Mouse (Mus musculus): ENCODE measurements around the gene Prkcd. TPM values are rescaled to one million over a fixed set of nuclear protein-coding genes. Genes with fewer than 3 reads are reported as not detected.
"Not testable (repeated sequence)": the region's sequence is repeated elsewhere in the genome, so short reads cannot be mapped to it uniquely, and the experiment has no call there.

The Prkcd gene
- total and polyA plus RNA-seq, 2 experiments from 2014 or later, result 14.9 to 19.3 TPM

- WGBS, result 27% methylated on average over 19 of the region's 19 CpGs
- ATAC-seq (ENCODE audit: insufficient read depth, low read depth), result peak; percentile 44; the same call in 1 of the 2 replicates
- H3K4me1 ChIP-seq (ENCODE audit: control insufficient read depth, insufficient read depth), result peaks cover 12% of the 10 kb centered on the region; the same call in 1 of the 2 replicates
- H3K27ac ChIP-seq (ENCODE audit: low read depth), result no peak overlapping the region
- peak overlapping the region; percentile 15 for H3K4me2 ChIP-seq (ENCODE audit: low read depth, low read length)
- no peaks in the 10 kb centered on the region for H3K27me3 ChIP-seq (ENCODE audit: control insufficient read depth, insufficient read depth, low read length)
- H3K9ac ChIP-seq (replicated peaks; ENCODE audit: low read depth, low read length), result peak overlapping the region; percentile 33; the same call in 1 of the 2 replicates
- no peak overlapping the region for H3K4me3 ChIP-seq (ENCODE audit: low read depth, low read length)
- no peaks in the 10 kb centered on the region for H3K9me3 ChIP-seq (replicated peaks; ENCODE audit: control insufficient read depth, low read length)
- TF ChIP-seq CTCF (IDR thresholded peaks at IDR 0.05; ENCODE audit: low read depth) (no peak), EP300 (IDR thresholded peaks at IDR 0.05; ENCODE audit: low read depth) (no peak)
- H3K36me3 ChIP-seq (replicated peaks; ENCODE audit: control insufficient read depth, insufficient read depth, low read length), result no peaks in the 10 kb centered on the region
- no peak for DNase-seq (ENCODE audit: low spot score)
Measured at GRCm38 (mm10) chr14:30584497-30585251, 41.3 kb downstream of the Prkcd start.

GRCm38 (mm10) chr14:30584077-30584476, 41.9 kb downstream of the Prkcd start:
- no peaks in the 10 kb centered on the region for H3K27me3 ChIP-seq (ENCODE audit: control insufficient read depth, insufficient read depth, low read length)
- no peak overlapping the region for H3K4me3 ChIP-seq (ENCODE audit: low read depth, low read length)
- H3K9ac ChIP-seq (replicated peaks; ENCODE audit: low read depth, low read length), result no peak overlapping the region
- DNase-seq (ENCODE audit: low spot score), result no peak
- H3K36me3 ChIP-seq (replicated peaks; ENCODE audit: control insufficient read depth, insufficient read depth, low read length), result no peaks in the 10 kb centered on the region
- no peak for ATAC-seq (ENCODE audit: insufficient read depth, low read depth)
- WGBS, result 68% methylated on average over 2 of the region's 2 CpGs
- H3K4me2 ChIP-seq (ENCODE audit: low read depth, low read length), result no peak overlapping the region
- TF ChIP-seq EP300 (IDR thresholded peaks at IDR 0.05; ENCODE audit: low read depth) (no peak), CTCF (IDR thresholded peaks at IDR 0.05; ENCODE audit: low read depth) (no peak)
- no peaks in the 10 kb centered on the region for H3K9me3 ChIP-seq (replicated peaks; ENCODE audit: control insufficient read depth, low read length)
- H3K4me1 ChIP-seq (ENCODE audit: control insufficient read depth, insufficient read depth), result peaks cover 12% of the 10 kb centered on the region; the same call in 1 of the 2 replicates
- no peak overlapping the region for H3K27ac ChIP-seq (ENCODE audit: low read depth)

GRCm38 (mm10) chr14:30581238-30581637, 44.8 kb downstream of the Prkcd start:
- Histone ChIP-seq H3K27ac (ENCODE audit: low read depth) (no peak overlapping the region), H3K4me1 (ENCODE audit: control insufficient read depth, insufficient read depth) (peaks cover 12% of the 10 kb centered on the region; the same call in 1 of the 2 replicates), H3K4me3 (ENCODE audit: low read depth, low read length) (no peak overlapping the region), H3K4me2 (ENCODE audit: low read depth, low read length) (no peak overlapping the region), H3K27me3 (ENCODE audit: control insufficient read depth, insufficient read depth, low read length) (no peaks in the 10 kb centered on the region), H3K36me3 (replicated peaks; ENCODE audit: control insufficient read depth, insufficient read depth, low read length) (no peaks in the 10 kb centered on the region), H3K9me3 (replicated peaks; ENCODE audit: control insufficient read depth, low read length) (no peaks in the 10 kb centered on the region), H3K9ac (replicated peaks; ENCODE audit: low read depth, low read length) (no peak overlapping the region)
- WGBS, result 88% methylated on average over 1 of the region's 1 CpGs
- TF ChIP-seq CTCF (IDR thresholded peaks at IDR 0.05; ENCODE audit: low read depth) (no peak), EP300 (IDR thresholded peaks at IDR 0.05; ENCODE audit: low read depth) (no peak)
- no peak for ATAC-seq (ENCODE audit: insufficient read depth, low read depth)
- DNase-seq (ENCODE audit: low spot score), result no peak

GRCm38 (mm10) chr14:30579882-30580281, 46.1 kb downstream of the Prkcd start:
- TF ChIP-seq EP300 (IDR thresholded peaks at IDR 0.05; ENCODE audit: low read depth) (no peak), CTCF (IDR thresholded peaks at IDR 0.05; ENCODE audit: low read depth) (no peak)
- peaks cover 7% of the 10 kb centered on the region; the same call in 1 of the 2 replicates for H3K4me1 ChIP-seq (ENCODE audit: control insufficient read depth, insufficient read depth)
- no peaks in the 10 kb centered on the region for H3K9me3 ChIP-seq (replicated peaks; ENCODE audit: control insufficient read depth, low read length)
- no peak for ATAC-seq (ENCODE audit: insufficient read depth, low read depth)
- H3K9ac ChIP-seq (replicated peaks; ENCODE audit: low read depth, low read length), result no peak overlapping the region
- H3K36me3 ChIP-seq (replicated peaks; ENCODE audit: control insufficient read depth, insufficient read depth, low read length), result no peaks in the 10 kb centered on the region
- no peak for DNase-seq (ENCODE audit: low spot score)
- H3K4me3 ChIP-seq (ENCODE audit: low read depth, low read length), result no peak overlapping the region
- no peak overlapping the region for H3K27ac ChIP-seq (ENCODE audit: low read depth)
- H3K4me2 ChIP-seq (ENCODE audit: low read depth, low read length), result no peak overlapping the region
- H3K27me3 ChIP-seq (ENCODE audit: control insufficient read depth, insufficient read depth, low read length), result no peaks in the 10 kb centered on the region
- WGBS, result 35% methylated on average over 5 of the region's 5 CpGs

GRCm38 (mm10) chr14:30579180-30579579, 46.8 kb downstream of the Prkcd start:
- no peak overlapping the region for H3K9ac ChIP-seq (replicated peaks; ENCODE audit: low read depth, low read length)
- H3K27me3 ChIP-seq (ENCODE audit: control insufficient read depth, insufficient read depth, low read length), result no peaks in the 10 kb centered on the region
- H3K9me3 ChIP-seq (replicated peaks; ENCODE audit: control insufficient read depth, low read length), result no peaks in the 10 kb centered on the region
- no peak for DNase-seq (ENCODE audit: low spot score)
- no peak overlapping the region for H3K4me3 ChIP-seq (ENCODE audit: low read depth, low read length)
- TF ChIP-seq CTCF (IDR thresholded peaks at IDR 0.05; ENCODE audit: low read depth) (no peak), EP300 (IDR thresholded peaks at IDR 0.05; ENCODE audit: low read depth) (no peak)
- no peak overlapping the region for H3K4me2 ChIP-seq (ENCODE audit: low read depth, low read length)
- ATAC-seq (ENCODE audit: insufficient read depth, low read depth), result no peak
- no peaks in the 10 kb centered on the region for H3K36me3 ChIP-seq (replicated peaks; ENCODE audit: control insufficient read depth, insufficient read depth, low read length)
- H3K27ac ChIP-seq (ENCODE audit: low read depth), result no peak overlapping the region
- H3K4me1 ChIP-seq (ENCODE audit: control insufficient read depth, insufficient read depth), result 0 out of 2 replicates have a peak, but pooled peaks cover under 1% of the 10 kb centered on the region
- 41% methylated on average over 5 of the region's 5 CpGs for WGBS

- not testable (repeated sequence) for H3K4me3 ChIP-seq (ENCODE audit: low read depth, low read length); H3K27ac ChIP-seq (ENCODE audit: low read depth); H3K27me3 ChIP-seq (ENCODE audit: control insufficient read depth, insufficient read depth, low read length); DNase-seq (ENCODE audit: low spot score); H3K9ac ChIP-seq (replicated peaks; ENCODE audit: low read depth, low read length); H3K9me3 ChIP-seq (replicated peaks; ENCODE audit: control insufficient read depth, low read length); H3K4me2 ChIP-seq (ENCODE audit: low read depth, low read length); H3K4me1 ChIP-seq (ENCODE audit: control insufficient read depth, insufficient read depth)
- H3K36me3 ChIP-seq (replicated peaks; ENCODE audit: control insufficient read depth, insufficient read depth, low read length), result peaks cover 15% of the 10 kb centered on the region
- WGBS, result 14% methylated on average over 10 of the region's 12 CpGs
- 0 out of 2 replicates have a peak, but pooled peaks have one; percentile 35 for ATAC-seq (ENCODE audit: insufficient read depth, low read depth)
Measured at GRCm38 (mm10) chr14:30577303-30578062, 48.5 kb downstream of the Prkcd start.

All from heart, postnatal 0 days (tissue).